Comparison of ENCODE assay signal across 11 mouse cellular contexts in genomic region chr2:60697530-60697929, GRCm38 (mm10). TPM values are rescaled to one million over a fixed set of nuclear protein-coding genes. Genes with fewer than 3 reads are reported as not detected.
DNase-seq lines count a peak whose midpoint lies in the region; ATAC-seq lines count a peak whose summit lies in the region.
"Had no signal": no experiment of that assay in that cellular context is flagged by ENCODE, and none has a peak within 500 bp of the region (broad histone marks: within the 10 kb centered on the region; RNA-seq: fewer than 3 reads in every experiment).

No protein-coding gene starts in this region.

- H3K9ac ChIP-seq in hindbrain, embryonic 11.5 days (ENCODE audit: low read depth, low read length): no peak overlapping the region
- H3K9ac ChIP-seq in embryonic facial prominence, embryonic 12.5 days: no peak overlapping the region

- H3K9me3 ChIP-seq in hindbrain, embryonic 10.5 days: no peaks in the 10 kb centered on the region
- no peaks in the 10 kb centered on the region for H3K9me3 ChIP-seq in hindbrain, embryonic 11.5 days (ENCODE audit: control insufficient read depth, low read length)
- H3K9me3 ChIP-seq in embryonic facial prominence, embryonic 12.5 days: no peaks in the 10 kb centered on the region

- peaks cover 19% of the 10 kb centered on the region for H3K4me1 ChIP-seq in hindbrain, embryonic 10.5 days (replicated peaks)
- no peaks in the 10 kb centered on the region for H3K4me1 ChIP-seq in hindbrain, embryonic 11.5 days (replicated peaks; ENCODE audit: control insufficient read depth, insufficient read depth, low read length)
- H3K4me1 ChIP-seq in embryonic facial prominence, embryonic 12.5 days: peaks cover 13% of the 10 kb centered on the region

- H3K36me3 ChIP-seq in hindbrain, embryonic 10.5 days: no peaks in the 10 kb centered on the region
- no peaks in the 10 kb centered on the region for H3K36me3 ChIP-seq in hindbrain, embryonic 11.5 days (ENCODE audit: control insufficient read depth, insufficient read depth, low read length)
- no peaks in the 10 kb centered on the region for H3K36me3 ChIP-seq in embryonic facial prominence, embryonic 12.5 days

- peak overlapping the region; percentile 70; the same call in 1 of the 2 replicates for H3K27ac ChIP-seq in hindbrain, embryonic 10.5 days
- no peak overlapping the region for H3K27ac ChIP-seq in hindbrain, embryonic 11.5 days (ENCODE audit: low read depth, low read length)
- H3K27ac ChIP-seq in embryonic facial prominence, embryonic 12.5 days: 0 out of 2 replicates have a peak overlapping the region, but pooled peaks have one; percentile 59

- H3K4me2 ChIP-seq in hindbrain, embryonic 11.5 days (replicated peaks; ENCODE audit: low read depth, low read length): no peak overlapping the region
- no peak overlapping the region for H3K4me2 ChIP-seq in embryonic facial prominence, embryonic 12.5 days (replicated peaks)

- H3K27me3 ChIP-seq in hindbrain, embryonic 10.5 days (ENCODE audit: insufficient read depth, poor library complexity, severe bottlenecking): peaks cover 3% of the 10 kb centered on the region; the same call in 1 of the 2 replicates
- H3K27me3 ChIP-seq in hindbrain, embryonic 11.5 days (ENCODE audit: control insufficient read depth, insufficient read depth, low read length): no peaks in the 10 kb centered on the region
- no peaks in the 10 kb centered on the region for H3K27me3 ChIP-seq in embryonic facial prominence, embryonic 12.5 days

- H3K4me3 ChIP-seq in hindbrain, embryonic 10.5 days: no peak overlapping the region
- H3K4me3 ChIP-seq in hindbrain, embryonic 11.5 days (ENCODE audit: low read depth, low read length): no peak overlapping the region
- H3K4me3 ChIP-seq in embryonic facial prominence, embryonic 12.5 days: no peak overlapping the region

- WGBS in hindbrain, embryonic 10.5 days: 76% methylated on average over 7 of the region's 7 CpGs
- WGBS in hindbrain, embryonic 11.5 days: 76% methylated on average over 7 of the region's 7 CpGs
- 61% methylated on average over 7 of the region's 7 CpGs for WGBS in embryonic facial prominence, embryonic 12.5 days

- peak; percentile 30 for DNase-seq in adrenal gland, postnatal 14 days
- DNase-seq in adrenal gland, adult 18-20 months (ENCODE audit: low spot score in 2 of 2): no peak
- no peak for DNase-seq in hindbrain, embryonic 10.5 days (ENCODE audit: low spot score)
- no peak for DNase-seq in hindbrain, embryonic 11.5 days (ENCODE audit: low spot score)
- peak; percentile 55 for DNase-seq in kidney, postnatal 14 days
- no peak for DNase-seq in thymus, postnatal 4 days
- no peak for DNase-seq in neural tube, embryonic 10.5 days (ENCODE audit: extremely low spot score, low spot score)

- no peak for ATAC-seq in hindbrain, embryonic 11.5 days (ENCODE audit: low FRiP score)
- ATAC-seq in embryonic facial prominence, embryonic 12.5 days (ENCODE audit: insufficient number of reproducible peaks, insufficient read depth, low FRiP score, low TSS enrichment): no peak

RNA-seq across cellular contexts. Expression of gene Itgb6, which starts 24.9 kb away (rescaled TPM):
- total RNA-seq in adrenal gland, postnatal 14 days (2021): not detected in 2 replicates
- total RNA-seq in adrenal gland, adult 18-20 months (2021): under 1 TPM in 1 of 2 experiments, not detected in 1; 0.26 TPM
- polyA plus RNA-seq in hindbrain, embryonic 10.5 days (2016; fragmentation: Nextera tagmentation; extraction: Ambion mirVana): 0.83 and 0.88 TPM in 2 replicates
- 0.45 and 0.71 TPM in 2 replicates for polyA plus RNA-seq in hindbrain, embryonic 11.5 days (2014; fragmentation: Nextera tagmentation; extraction: Ambion mirVana)
- 2.0 and 2.5 TPM in 2 replicates for polyA plus RNA-seq in embryonic facial prominence, embryonic 12.5 days (2016; fragmentation: Nextera tagmentation; extraction: Ambion mirVana)
- total RNA-seq: adrenal gland, postnatal 25 days; megakaryocyte-erythroid progenitor cell, adult 5-6 weeks; MEL had no signal

Comparison
In these comparisons a context has a peak if more than half of its experiments do, and no peak if none do; other contexts are left out.
1. DNase-seq: peak in adrenal gland, postnatal 14 days (single experiment) and kidney, postnatal 14 days (single experiment); none in adrenal gland, adult 18-20 months (0 of 2), hindbrain, embryonic 10.5 days (single experiment), hindbrain, embryonic 11.5 days (single experiment), thymus, postnatal 4 days (single experiment) and neural tube, embryonic 10.5 days (single experiment).